Mouse (Mus musculus): ENCODE results near the gene Wfdc12.

- TF ChIP-seq POLR2A (IDR thresholded peaks at IDR 0.05; ENCODE audit: extremely low read depth, insufficient read depth, low read length) = no peak
- TF ChIP-seq CTCF (IDR thresholded peaks at IDR 0.05; ENCODE audit: low read depth, low read length) = no peak
Observed at GRCm38 (mm10) chr2:164184145-164184719, 6.2 kb downstream of the Wfdc12 start.
